Mouse (Mus musculus) left cerebral cortex, postnatal 36 days (tissue): ENCODE measurements at regions not wholly inside any gene's neighbourhood (a gene's known extent, or its start where the extent isn't known, plus 50 kb on each side); places are given as distances from the start of the nearest gene placed in this dataset.

Experiments
- DNase-seq, 2 experiments: peaks; one replicate each; pipeline ENCODE4 v3.0.0; 2021 to 2022; ENCODE audit warnings: low spot score in 2 of 2, mixed read lengths in 1 of 2
- intact Hi-C: fragments of 180-260 bp; cut with DNase I; formaldehyde crosslinking; loops from one replicate; pipeline ENCODE4 v1.15.1; 2025

GRCm38 (mm10) chr8:101020088-101020487, 1603.8 kb upstream of the Cdh8 start:
- DNase-seq: peak in 1 of 2 experiments; percentile 6
- intact Hi-C loops: no loop called here
